Mouse (Mus musculus): ENCODE data around the gene Dip2b. TPM values are rescaled to one million over a fixed set of nuclear protein-coding genes. Genes with fewer than 3 reads are reported as not detected.
A peak's percentile ranks its signal among the peaks of the same experiment; 100 is the strongest.

Dip2b gene
- polyA plus RNA-seq (2015; fragmentation: Nextera tagmentation; extraction: Ambion mirVana) = 2.4 and 2.5 TPM in 2 replicates

DNA sequence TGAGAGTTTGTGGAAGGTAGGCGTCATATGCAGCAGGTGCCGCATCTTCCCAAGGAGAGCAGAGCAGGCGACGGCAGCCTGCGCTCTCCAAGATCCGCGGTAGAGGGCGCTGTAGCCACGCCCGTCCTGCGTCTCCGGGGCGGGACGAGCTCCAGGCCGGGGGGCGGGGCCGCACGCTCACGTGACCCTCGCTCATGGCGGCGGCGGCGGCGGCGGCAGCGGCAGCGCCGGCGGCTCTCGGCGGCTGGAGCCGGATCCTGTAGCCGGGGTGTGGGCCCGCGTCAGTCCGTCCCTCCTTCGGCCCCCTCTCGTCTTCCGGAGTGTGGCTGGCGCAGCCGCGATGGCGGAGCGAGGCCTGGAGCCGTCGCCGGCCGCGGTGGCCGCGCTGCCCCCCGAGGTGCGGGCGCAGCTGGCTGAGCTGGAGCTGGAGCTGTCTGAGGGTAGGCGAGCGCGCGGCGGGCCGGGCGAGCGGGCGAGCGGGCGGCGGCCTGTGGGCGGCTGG lies at the start of gene Dip2b:
Dip2b (plus strand) TSS at position 195 of the 502 bp plus-strand sequence.
- ATAC-seq (ENCODE audit: insufficient read depth) = peak; percentile 90
- Histone ChIP-seq H3K4me2 (peak within 1 kb of the TSS; percentile 98), H3K4me3 (replicated peaks) (peak within 1 kb of the TSS; percentile 81), H3K27ac (replicated peaks) (peak within 1 kb of the TSS; percentile 79), H3K4me1 (replicated peaks) (peaks cover 35% of the 10 kb centered on the region), H3K9ac (peak within 1 kb of the TSS; percentile 78), H3K27me3 (peaks cover 42% of the 10 kb centered on the region), H3K36me3 (replicated peaks) (no peaks in the 10 kb centered on the region), H3K9me3 (replicated peaks) (no peaks in the 10 kb centered on the region)
- WGBS (ENCODE audit: insufficient replicate concordance) = under 1% methylated on average over 68 of the region's 68 CpGs

- no peak overlapping the region for H3K4me3 ChIP-seq (replicated peaks)
- no peak overlapping the region for H3K4me2 ChIP-seq
- peaks cover 50% of the 10 kb centered on the region for H3K36me3 ChIP-seq (replicated peaks)
- ATAC-seq (ENCODE audit: insufficient read depth) = no peak
- no peak overlapping the region for H3K9ac ChIP-seq
- no peaks in the 10 kb centered on the region for H3K4me1 ChIP-seq (replicated peaks)
- H3K9me3 ChIP-seq (replicated peaks) = no peaks in the 10 kb centered on the region
- WGBS (ENCODE audit: insufficient replicate concordance) = 93% methylated on average over 1 of the region's 1 CpGs
- no peaks in the 10 kb centered on the region for H3K27me3 ChIP-seq
- H3K27ac ChIP-seq (replicated peaks) = no peak overlapping the region
Measured at GRCm38 (mm10) chr15:99993100-99993499, 45.4 kb upstream of the Dip2b start.

DNA sequence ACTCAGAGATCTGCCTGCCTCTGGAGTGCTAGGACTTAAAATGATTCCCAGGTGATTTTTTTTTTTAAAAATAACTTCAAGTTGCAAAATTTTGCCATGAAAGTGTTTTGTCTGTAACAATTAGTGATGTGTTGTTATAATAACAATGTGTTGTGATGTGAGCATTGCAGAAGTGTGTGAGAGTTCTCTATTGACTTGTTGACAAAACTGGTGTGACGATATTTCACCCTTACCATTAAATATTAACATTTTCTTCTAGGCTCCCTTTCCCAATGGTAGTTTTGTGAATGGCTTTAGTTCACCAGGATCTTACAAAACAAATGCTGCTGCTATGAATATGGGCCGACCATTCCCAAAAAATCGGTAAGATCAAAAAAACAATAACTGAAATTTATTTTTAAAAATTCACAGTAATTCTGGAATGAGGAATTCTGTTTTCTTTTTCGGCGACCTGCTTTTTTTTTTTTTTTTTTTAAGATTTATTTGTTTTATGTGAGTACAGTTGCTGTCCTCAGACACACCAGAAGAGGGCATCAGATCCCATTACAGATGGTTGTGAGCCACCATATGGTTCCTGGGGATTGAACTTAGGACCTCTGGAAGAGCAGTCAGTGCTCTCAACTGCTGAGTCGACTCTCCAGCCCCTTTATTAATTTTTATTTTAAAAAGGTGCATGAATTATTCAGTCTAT lies 41.2 kb upstream of the Dip2b start:
- Histone ChIP-seq H3K36me3 (replicated peaks) (peaks cover 38% of the 10 kb centered on the region), H3K9me3 (replicated peaks) (no peaks in the 10 kb centered on the region), H3K4me1 (replicated peaks) (no peaks in the 10 kb centered on the region), H3K9ac (no peak overlapping the region), H3K4me3 (replicated peaks) (no peak overlapping the region), H3K27ac (replicated peaks) (no peak overlapping the region), H3K27me3 (no peaks in the 10 kb centered on the region), H3K4me2 (no peak overlapping the region)
- 80% methylated on average over 6 of the region's 6 CpGs for WGBS (ENCODE audit: insufficient replicate concordance)
- no peak for ATAC-seq (ENCODE audit: insufficient read depth)

DNA sequence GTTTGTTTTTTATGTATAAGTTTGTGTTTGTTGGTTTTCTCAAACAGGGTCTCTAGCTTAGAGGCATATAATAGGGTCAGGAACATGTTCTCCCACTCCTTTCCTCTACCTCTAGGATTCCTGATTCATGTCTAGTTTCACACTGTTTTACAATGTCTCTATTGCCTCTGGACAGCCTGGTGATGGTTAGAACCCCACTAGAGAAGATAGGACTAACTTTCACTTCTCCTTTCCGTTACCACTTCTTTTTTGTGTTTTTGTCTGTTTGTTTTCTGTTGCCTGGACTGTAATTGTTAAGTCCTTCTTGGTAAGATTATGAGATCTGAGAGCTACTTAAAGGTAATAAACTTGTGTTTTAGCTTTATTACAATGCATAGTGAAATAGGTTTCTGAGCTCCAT lies 39.1 kb upstream of the Dip2b start:
- no peak overlapping the region for H3K4me3 ChIP-seq (replicated peaks)
- ATAC-seq (ENCODE audit: insufficient read depth) = no peak
- WGBS (ENCODE audit: insufficient replicate concordance) = 85% methylated on average over 1 of the region's 1 CpGs
- H3K36me3 ChIP-seq (replicated peaks) = peaks cover 52% of the 10 kb centered on the region
- no peaks in the 10 kb centered on the region for H3K9me3 ChIP-seq (replicated peaks)
- no peak overlapping the region for H3K27ac ChIP-seq (replicated peaks)
- no peak overlapping the region for H3K4me2 ChIP-seq
- H3K9ac ChIP-seq = no peak overlapping the region
- no peaks in the 10 kb centered on the region for H3K4me1 ChIP-seq (replicated peaks)
- H3K27me3 ChIP-seq = no peaks in the 10 kb centered on the region

DNA sequence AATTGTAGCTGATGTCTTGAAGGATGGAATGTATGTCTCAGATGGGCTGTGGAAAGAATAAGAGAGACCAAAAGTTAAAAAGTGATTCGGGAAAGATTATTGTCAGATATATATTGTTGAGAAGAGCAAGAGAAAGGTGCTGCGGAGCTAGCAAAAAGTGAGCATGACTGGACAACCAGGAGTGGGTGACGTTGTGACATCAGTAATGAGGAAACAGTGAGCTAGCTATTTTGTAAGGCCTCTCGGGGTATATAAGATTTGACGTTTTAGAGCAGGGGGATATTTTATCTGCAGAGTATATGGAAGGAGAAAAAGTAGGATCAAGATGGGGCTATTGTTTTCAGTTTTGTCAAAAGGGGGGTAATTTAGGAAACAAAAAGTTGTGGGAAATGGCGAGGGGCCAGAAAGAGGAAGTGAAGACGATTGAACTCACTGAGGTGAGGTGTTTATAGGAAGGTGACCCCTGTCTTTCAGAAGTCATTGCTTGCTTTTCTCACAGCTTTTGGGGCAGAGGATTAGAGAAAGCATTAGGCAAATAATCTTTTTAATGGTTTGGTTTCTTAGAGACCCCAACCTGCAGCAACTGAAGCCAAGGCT lies 33.7 kb upstream of the Dip2b start:
- H3K9ac ChIP-seq = no peak overlapping the region
- ATAC-seq (ENCODE audit: insufficient read depth) = no peak
- H3K27ac ChIP-seq (replicated peaks) = no peak overlapping the region
- no peaks in the 10 kb centered on the region for H3K9me3 ChIP-seq (replicated peaks)
- no peaks in the 10 kb centered on the region for H3K4me1 ChIP-seq (replicated peaks)
- no peaks in the 10 kb centered on the region for H3K27me3 ChIP-seq
- H3K4me3 ChIP-seq (replicated peaks) = no peak overlapping the region
- WGBS (ENCODE audit: insufficient replicate concordance) = 61% methylated on average over 7 of the region's 7 CpGs
- no peak overlapping the region for H3K4me2 ChIP-seq
- peaks cover 79% of the 10 kb centered on the region for H3K36me3 ChIP-seq (replicated peaks)

DNA sequence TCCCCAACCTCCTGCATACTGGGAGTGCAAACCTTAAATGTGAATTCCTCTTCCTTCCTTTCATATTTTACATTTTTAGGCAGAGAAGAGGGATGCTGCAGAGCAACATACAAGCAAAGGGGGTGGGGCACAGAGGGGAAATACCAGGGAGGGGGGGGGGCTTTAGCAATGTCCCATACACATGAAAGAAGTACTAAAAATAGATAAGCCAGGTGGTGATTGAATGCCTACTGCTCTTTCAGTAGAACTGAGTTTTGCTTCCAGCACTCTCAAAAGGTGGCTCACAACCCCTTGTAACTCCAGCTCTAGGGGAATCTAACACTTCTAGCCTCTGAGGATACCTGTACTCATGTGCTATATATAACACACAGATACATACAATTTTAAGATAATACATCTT lies 32.3 kb upstream of the Dip2b start:
- Histone ChIP-seq H3K27ac (replicated peaks) (no peak overlapping the region), H3K9ac (no peak overlapping the region), H3K9me3 (replicated peaks) (no peaks in the 10 kb centered on the region), H3K4me2 (no peak overlapping the region), H3K36me3 (replicated peaks) (peaks cover 89% of the 10 kb centered on the region), H3K4me1 (replicated peaks) (no peaks in the 10 kb centered on the region), H3K4me3 (replicated peaks) (no peak overlapping the region), H3K27me3 (no peaks in the 10 kb centered on the region)
- ATAC-seq (ENCODE audit: insufficient read depth) = no peak

GRCm38 (mm10) chr15:100018280-100018899 lies 20.1 kb upstream of the Dip2b start:
- H3K27ac ChIP-seq (replicated peaks) = no peak overlapping the region
- no peak for ATAC-seq (ENCODE audit: insufficient read depth)
- H3K4me2 ChIP-seq = no peak overlapping the region
- no peaks in the 10 kb centered on the region for H3K9me3 ChIP-seq (replicated peaks)
- H3K9ac ChIP-seq = no peak overlapping the region
- H3K27me3 ChIP-seq = no peaks in the 10 kb centered on the region
- 0 out of 2 replicates have a peak, but pooled peaks cover 5% of the 10 kb centered on the region for H3K4me1 ChIP-seq (replicated peaks)
- H3K36me3 ChIP-seq (replicated peaks) = peaks cover 8% of the 10 kb centered on the region
- 66% methylated on average over 6 of the region's 6 CpGs for WGBS (ENCODE audit: insufficient replicate concordance)
- H3K4me3 ChIP-seq (replicated peaks) = no peak overlapping the region

GRCm38 (mm10) chr15:100021175-100021574 lies 17.3 kb upstream of the Dip2b start:
- H3K27me3 ChIP-seq = no peaks in the 10 kb centered on the region
- ATAC-seq (ENCODE audit: insufficient read depth) = no peak
- no peak overlapping the region for H3K27ac ChIP-seq (replicated peaks)
- H3K9ac ChIP-seq = no peak overlapping the region
- H3K9me3 ChIP-seq (replicated peaks) = no peaks in the 10 kb centered on the region
- H3K4me2 ChIP-seq = no peak overlapping the region
- no peaks in the 10 kb centered on the region for H3K36me3 ChIP-seq (replicated peaks)
- peaks cover 12% of the 10 kb centered on the region for H3K4me1 ChIP-seq (replicated peaks)
- no peak overlapping the region for H3K4me3 ChIP-seq (replicated peaks)
- 82% methylated on average over 1 of the region's 1 CpGs for WGBS (ENCODE audit: insufficient replicate concordance)

DNA sequence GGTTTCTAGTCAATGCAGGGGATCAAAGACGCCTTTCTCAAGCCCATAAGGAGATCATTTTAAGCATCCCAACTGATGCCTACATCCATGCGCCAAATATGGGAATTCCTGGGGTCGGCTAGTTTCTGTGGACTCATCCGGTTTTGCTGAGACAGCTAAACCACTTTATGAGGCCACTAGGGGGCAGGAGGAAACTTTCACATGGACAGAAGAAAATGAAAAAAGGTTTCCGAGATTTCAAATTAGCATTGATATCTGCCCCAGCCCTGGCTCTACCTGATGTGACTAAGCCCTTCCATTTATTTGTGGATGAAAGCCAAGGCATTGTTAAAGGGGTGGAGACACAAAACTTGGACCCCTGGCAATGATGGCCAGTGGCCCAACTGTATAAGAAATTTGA lies 15.5 kb upstream of the Dip2b start:
- Histone ChIP-seq H3K4me1 (replicated peaks) (peaks cover 12% of the 10 kb centered on the region), H3K27ac (replicated peaks) (no peak overlapping the region), H3K9ac (no peak overlapping the region), H3K4me2 (no peak overlapping the region), H3K36me3 (replicated peaks) (no peaks in the 10 kb centered on the region), H3K27me3 (no peaks in the 10 kb centered on the region), H3K4me3 (replicated peaks) (no peak overlapping the region), H3K9me3 (replicated peaks) (no peaks in the 10 kb centered on the region)
- 12% methylated on average over 5 of the region's 5 CpGs for WGBS (ENCODE audit: insufficient replicate concordance)
- ATAC-seq (ENCODE audit: insufficient read depth) = no peak

DNA sequence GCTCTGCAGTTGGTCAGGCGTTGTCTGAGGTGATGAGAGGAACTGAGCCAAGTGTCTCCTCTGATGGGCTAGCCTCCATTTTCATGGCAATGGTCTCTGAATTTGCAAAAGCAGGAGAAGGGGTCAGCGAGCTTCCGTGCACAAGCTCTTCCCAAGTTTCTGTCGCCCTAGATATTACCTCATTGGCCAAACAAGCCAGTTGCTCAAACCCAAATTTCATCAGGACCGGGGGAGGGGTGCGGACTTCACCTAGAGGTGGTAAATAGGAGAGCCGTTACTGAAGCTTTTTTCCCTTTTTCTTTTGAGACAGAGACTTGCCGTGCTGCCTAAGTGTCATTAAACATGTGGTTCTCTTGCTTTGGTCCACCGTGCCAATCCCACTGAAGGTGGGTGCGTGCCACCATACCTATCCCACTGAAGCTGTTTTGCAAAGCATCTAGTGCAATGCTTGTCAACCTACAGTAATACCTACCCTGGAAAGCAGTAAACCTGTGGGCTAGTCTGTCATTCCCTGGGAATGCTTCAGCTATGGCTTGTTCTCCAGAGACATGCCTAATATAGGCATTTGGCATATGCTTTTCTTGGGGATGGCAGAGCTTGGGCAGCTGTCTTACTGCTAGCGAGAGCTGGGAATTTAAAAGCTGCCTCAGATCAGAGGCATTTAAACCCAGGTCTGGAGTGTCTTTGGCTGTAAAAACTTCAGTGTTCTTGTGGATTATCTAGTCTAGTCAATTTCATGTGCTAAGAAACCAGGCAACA lies 13.2 kb upstream of the Dip2b start:
- H3K36me3 ChIP-seq (replicated peaks) = no peaks in the 10 kb centered on the region
- peaks cover 12% of the 10 kb centered on the region for H3K4me1 ChIP-seq (replicated peaks)
- WGBS (ENCODE audit: insufficient replicate concordance) = 58% methylated on average over 11 of the region's 11 CpGs
- no peaks in the 10 kb centered on the region for H3K27me3 ChIP-seq
- no peaks in the 10 kb centered on the region for H3K9me3 ChIP-seq (replicated peaks)
- H3K9ac ChIP-seq = no peak overlapping the region
- no peak overlapping the region for H3K27ac ChIP-seq (replicated peaks)
- no peak overlapping the region for H3K4me3 ChIP-seq (replicated peaks)
- H3K4me2 ChIP-seq = no peak overlapping the region; the same call in none of the 2 replicates
- ATAC-seq (ENCODE audit: insufficient read depth) = no peak

GRCm38 (mm10) chr15:100028133-100028532 lies 10.3 kb upstream of the Dip2b start:
- no peak for ATAC-seq (ENCODE audit: insufficient read depth)
- 61% methylated on average over 2 of the region's 2 CpGs for WGBS (ENCODE audit: insufficient replicate concordance)
- Histone ChIP-seq H3K36me3 (replicated peaks) (no peaks in the 10 kb centered on the region), H3K27ac (replicated peaks) (no peak overlapping the region), H3K27me3 (no peaks in the 10 kb centered on the region), H3K4me3 (replicated peaks) (no peak overlapping the region), H3K4me1 (replicated peaks) (peaks cover 10% of the 10 kb centered on the region), H3K9ac (no peak overlapping the region), H3K9me3 (replicated peaks) (no peaks in the 10 kb centered on the region), H3K4me2 (no peak overlapping the region)
